Mouse (Mus musculus) MEL (cell line): ENCODE data around the gene Echdc2. TPM values are rescaled to one million over a fixed set of nuclear protein-coding genes. Genes with fewer than 3 reads are reported as not detected.

Experiments
- DNase-seq: peaks from one replicate; pipeline ENCODE4 v3.0.0; 2011; ENCODE audit warnings: low read depth, low spot score
- H3K27ac ChIP-seq: 2 replicates; pipeline ENCODE4 v1.5.1; 2012; ENCODE audit warnings: low read depth, mild to moderate bottlenecking, control low read depth, low read length, moderate library complexity; ENCODE audit not compliant: control insufficient read depth
- H3K27me3 ChIP-seq, 2 experiments: fragments of 150-350 bp in 1 of 2; sonication (generic) in 1 of 2; 2 replicates each; pipeline ENCODE4 v1.6.1; 2012; ENCODE audit warnings: low read length in 2 of 2, mild to moderate bottlenecking in 2 of 2, improper control_type of control experiment in 1 of 2, moderate library complexity in 1 of 2; ENCODE audit not compliant: insufficient read depth in 2 of 2, control insufficient read depth in 1 of 2
- H3K36me3 ChIP-seq, 2 experiments: 2 replicates each; pipeline ENCODE4 v1.6.1; 2012 to 2014; ENCODE audit warnings: low read length in 2 of 2, improper control_type of control experiment in 1 of 2, inconsistent platforms in 1 of 2, mild to moderate bottlenecking in 1 of 2; ENCODE audit not compliant: insufficient read depth in 2 of 2, control insufficient read depth in 1 of 2
- H3K4me1 ChIP-seq, 2 experiments: fragments of 150-350 bp in 1 of 2; sonication (generic) in 1 of 2; 2 replicates each; pipeline ENCODE4 v1.6.1; 2012; ENCODE audit warnings: low read length in 2 of 2, improper control_type of control experiment in 1 of 2, mild to moderate bottlenecking in 1 of 2; ENCODE audit not compliant: insufficient read depth in 2 of 2, control insufficient read depth in 1 of 2
- H3K4me3 ChIP-seq, 2 experiments: fragments of 150-350 bp in 1 of 2; sonication (generic) in 1 of 2; 2 replicates each; pipeline ENCODE4 v1.5.1; 2012; ENCODE audit warnings: low read depth in 2 of 2, low read length in 2 of 2, mild to moderate bottlenecking in 2 of 2, moderate library complexity in 2 of 2, control low read depth in 1 of 2, improper control_type of control experiment in 1 of 2; ENCODE audit not compliant: control insufficient read depth in 1 of 2, insufficient read depth in 1 of 2
- H3K79me2 ChIP-seq: 2 replicates; pipeline ENCODE4 v1.6.1; 2012; ENCODE audit warnings: mild to moderate bottlenecking, low read length, moderate library complexity; ENCODE audit not compliant: control insufficient read depth, poor library complexity, insufficient read depth
- H3K9ac ChIP-seq: 2 replicates; pipeline ENCODE4 v1.6.1; 2012; ENCODE audit warnings: low read depth, mild to moderate bottlenecking, control low read depth, low read length, moderate library complexity; ENCODE audit not compliant: control insufficient read depth, poor library complexity, severe bottlenecking
- H3K9me3 ChIP-seq: fragments of 150-350 bp; sonication (generic); replicated peaks from 2 replicates; pipeline ENCODE4 v1.6.1; 2012; ENCODE audit warnings: mild to moderate bottlenecking, low read length, improper control_type of control experiment, moderate library complexity; ENCODE audit not compliant: insufficient read depth
- CHD1 ChIP-seq: IDR thresholded peaks from 2 replicates; pipeline ENCODE4 v1.6.1; 2012; ENCODE audit warnings: low read depth, mild to moderate bottlenecking, inconsistent platforms, low read length, improper control_type of control experiment
- E2F4 ChIP-seq: IDR thresholded peaks from 2 replicates; pipeline ENCODE4 v1.6.1; 2011; ENCODE audit warnings: low read depth, low read length, improper control_type of control experiment, borderline replicate concordance
- EP300 ChIP-seq, 2 experiments: IDR thresholded peaks; 2 replicates each; pipeline ENCODE4 v1.6.1; 2011; ENCODE audit warnings: improper control_type of control experiment in 2 of 2, low read length in 2 of 2, low read depth in 1 of 2, mild to moderate bottlenecking in 1 of 2
- ETS1 ChIP-seq: IDR thresholded peaks from 2 replicates; pipeline ENCODE4 v1.6.1; 2012; ENCODE audit warnings: low read depth, mild to moderate bottlenecking, inconsistent platforms, low read length, improper control_type of control experiment, moderate library complexity
- HCFC1 ChIP-seq: IDR thresholded peaks from 2 replicates; pipeline ENCODE4 v1.6.1; 2012; ENCODE audit warnings: low read depth, mild to moderate bottlenecking, inconsistent platforms, low read length, improper control_type of control experiment, moderate library complexity
- JUND ChIP-seq: IDR thresholded peaks from 2 replicates; pipeline ENCODE4 v1.6.1; 2011; ENCODE audit warnings: low read depth, mild to moderate bottlenecking, improper control_type of control experiment, low read length
- KAT2A ChIP-seq: conservative IDR thresholded peaks from 2 replicates; pipeline ENCODE4 v1.6.1; 2012; ENCODE audit warnings: low read depth, low read length, improper control_type of control experiment, inconsistent platforms
- MAX ChIP-seq: IDR thresholded peaks from 2 replicates; pipeline ENCODE4 v1.6.1; 2011; ENCODE audit warnings: low read length, improper control_type of control experiment
- MAZ ChIP-seq: IDR thresholded peaks from 2 replicates; pipeline ENCODE4 v1.6.1; 2012; ENCODE audit warnings: low read depth, mild to moderate bottlenecking, inconsistent platforms, low read length, improper control_type of control experiment
- MEF2A ChIP-seq: IDR thresholded peaks from 2 replicates; pipeline ENCODE4 v1.6.1; 2014; ENCODE audit warnings: low read depth, mild to moderate bottlenecking, inconsistent platforms, low read length, improper control_type of control experiment; ENCODE audit not compliant: poor library complexity, insufficient replicate concordance, severe bottlenecking; ENCODE audit errors: extremely low read depth
- MXI1 ChIP-seq: IDR thresholded peaks from 2 replicates; pipeline ENCODE4 v1.6.1; 2011; ENCODE audit warnings: mild to moderate bottlenecking, low read depth, low read length, improper control_type of control experiment
- NELFE ChIP-seq: IDR thresholded peaks from 2 replicates; pipeline ENCODE4 v1.6.1; 2011; ENCODE audit warnings: low read depth, low read length, improper control_type of control experiment
- NRF1 ChIP-seq: IDR thresholded peaks from 2 replicates; pipeline ENCODE4 v1.6.1; 2014; ENCODE audit warnings: low read depth, mild to moderate bottlenecking, inconsistent platforms, low read length, improper control_type of control experiment, moderate library complexity; ENCODE audit not compliant: poor library complexity, insufficient read depth, severe bottlenecking
- POLR2AphosphoS2 ChIP-seq: IDR thresholded peaks from 2 replicates; pipeline ENCODE4 v1.6.1; 2011; ENCODE audit warnings: low read length, improper control_type of control experiment
- POLR2AphosphoS5 ChIP-seq: IDR thresholded peaks from 2 replicates; pipeline ENCODE4 v1.6.1; 2012; ENCODE audit warnings: low read depth, borderline replicate concordance, mild to moderate bottlenecking, inconsistent platforms, low read length, moderate library complexity, mixed read lengths
- RAD21 ChIP-seq: IDR thresholded peaks from 2 replicates; pipeline ENCODE4 v1.6.1; 2011; ENCODE audit warnings: mild to moderate bottlenecking, low read depth, low read length, improper control_type of control experiment
- TCF12 ChIP-seq: IDR thresholded peaks from 2 replicates; pipeline ENCODE4 v1.6.1; 2014; ENCODE audit warnings: low read depth, mild to moderate bottlenecking, inconsistent platforms, low read length, improper control_type of control experiment, moderate library complexity
- USF1 ChIP-seq: IDR thresholded peaks from 2 replicates; pipeline ENCODE4 v1.6.1; 2014; ENCODE audit warnings: low read depth, mild to moderate bottlenecking, inconsistent platforms, low read length, improper control_type of control experiment, moderate library complexity
- USF2 ChIP-seq, 2 experiments: IDR thresholded peaks; 2 replicates each; pipeline ENCODE4 v1.6.1; 2011 to 2012; ENCODE audit warnings: improper control_type of control experiment in 2 of 2, low read length in 2 of 2, borderline replicate concordance in 1 of 2, inconsistent platforms in 1 of 2, low read depth in 1 of 2, mild to moderate bottlenecking in 1 of 2; ENCODE audit not compliant: insufficient read depth in 1 of 2
- ZC3H11A ChIP-seq: IDR thresholded peaks from 2 replicates; pipeline ENCODE4 v1.6.1; 2012; ENCODE audit warnings: low read depth, mild to moderate bottlenecking, inconsistent platforms, low read length, improper control_type of control experiment
- ZKSCAN1 ChIP-seq: IDR thresholded peaks from 2 replicates; pipeline ENCODE4 v1.6.1; 2012; ENCODE audit warnings: low read depth, mild to moderate bottlenecking, inconsistent platforms, low read length, improper control_type of control experiment, moderate library complexity
- ZMIZ1 ChIP-seq: IDR thresholded peaks from 2 replicates; pipeline ENCODE4 v1.6.1; 2012; ENCODE audit warnings: low read depth, mild to moderate bottlenecking, inconsistent platforms, low read length, improper control_type of control experiment, moderate library complexity
- ZNF384 ChIP-seq: IDR thresholded peaks from 2 replicates; pipeline ENCODE4 v1.6.1; 2012; ENCODE audit warnings: low read depth, mild to moderate bottlenecking, inconsistent platforms, low read length, improper control_type of control experiment
- polyA plus RNA-seq, 2 experiments: library from polyadenylated mRNA; stranded (reverse) in 1 of 2; unstranded in 1 of 2; fragments of >175 nt in 1 of 2; fragments of >200 nt in 1 of 2; gene quantifications; 2 replicates each; pipeline versions ENCODE4 v1.2.1 to v1.2.4; 2012; ENCODE audit warnings: low replicate concordance in 2 of 2, low read depth in 1 of 2; ENCODE audit not compliant: insufficient read length in 2 of 2, insufficient read depth in 1 of 2, missing spikeins in 1 of 2
- total RNA-seq: library from RNA; depleted of rRNA; stranded (reverse); fragments of 300-350 nt; gene quantifications from 2 replicates; pipeline ENCODE4 v1.2.3, GENCODE M21; 2012

Gene Echdc2
- total and polyA plus RNA-seq, 3 experiments: not detected

GRCm38 (mm10) chr4:108192821-108193323 is 27.6 kb downstream of the Echdc2 start (continued):
- TF ChIP-seq KAT2A: no peak
- TF ChIP-seq NRF1: no peak
- TF ChIP-seq CHD1: no peak
- no peak for TF ChIP-seq E2F4
- no peak for TF ChIP-seq USF1
- peak; percentile 75; the same call in 1 of the 2 replicates for TF ChIP-seq MAX
- TF ChIP-seq MXI1: peak; percentile 75
- no peak for TF ChIP-seq HCFC1
- TF ChIP-seq ZMIZ1: no peak
- no peak for TF ChIP-seq JUND
- no peak for TF ChIP-seq ETS1
- no peak for TF ChIP-seq POLR2AphosphoS2
- TF ChIP-seq RAD21: no peak

- no peak overlapping the region for H3K4me3 ChIP-seq
- H3K9ac ChIP-seq: no peak overlapping the region
- H3K79me2 ChIP-seq: peaks cover 2% of the 10 kb centered on the region; the same call in 1 of the 2 replicates
- H3K36me3 ChIP-seq: 0 out of 4 replicates have a peak, but pooled peaks cover 0 to 2% of the 10 kb centered on the region in 2 experiments
- TF ChIP-seq ZC3H11A (no peak), NELFE (no peak), HCFC1 (no peak), MEF2A (no peak), MAZ (no peak), POLR2AphosphoS5 (no peak), ZNF384 (no peak), USF1 (no peak), NRF1 (no peak), USF2 (IDR thresholded peaks at IDR 0.05; ENCODE audit: borderline replicate concordance in 1 of 2, insufficient read depth in 1 of 2, low read depth in 1 of 2, low read length in 2 of 2) (no peak), ZKSCAN1 (no peak), EP300 (IDR thresholded peaks at IDR 0.05; ENCODE audit: low read depth in 1 of 2, low read length in 2 of 2) (no peak), TCF12 (no peak)
- no peak for DNase-seq
- H3K27me3 ChIP-seq: no peaks in the 10 kb centered on the region
- H3K9me3 ChIP-seq: no peaks in the 10 kb centered on the region
- no peak overlapping the region for H3K27ac ChIP-seq
- H3K4me1 ChIP-seq: 0 out of 4 replicates have a peak, but pooled peaks cover 0 to 5% of the 10 kb centered on the region in 2 experiments
These were observed 31.1 kb downstream of the Echdc2 start for GRCm38 (mm10) chr4:108196277-108196855.
